Mouse (Mus musculus): ENCODE measurements around the gene 4930435E12Rik. TPM values are rescaled to one million over a fixed set of nuclear protein-coding genes. Genes with fewer than 3 reads are reported as not detected.

4930435E12Rik gene
- total RNA-seq, 1 experiment: 0.22 TPM

- Histone ChIP-seq H3K27ac (ENCODE audit: insufficient read depth, low read depth, low read length, poor library complexity, severe bottlenecking) (no peak overlapping the region), H3K9me3 (ENCODE audit: control insufficient read depth, insufficient read depth, low read depth, low read length) (no peaks in the 10 kb centered on the region), H3K9ac (ENCODE audit: insufficient read depth, low read depth, low read length, poor library complexity, severe bottlenecking) (no peak overlapping the region), H3K4me1 (ENCODE audit: control insufficient read depth in 2 of 2, insufficient read depth in 2 of 2, low read length in 2 of 2, poor library complexity in 1 of 2) (peaks cover 0 to 1% of the 10 kb centered on the region in 2 experiments; a peak in 1 of 4 replicates), H3K4me3 (ENCODE audit: insufficient read depth in 1 of 2, low read depth in 1 of 2, low read length in 2 of 2, poor library complexity in 1 of 2, severe bottlenecking in 1 of 2) (no peak overlapping the region), H3K36me3 (ENCODE audit: control insufficient read depth, insufficient read depth, low read length, poor library complexity, severe bottlenecking) (no peaks in the 10 kb centered on the region)
- DNase-seq (ENCODE audit: low read depth, low spot score): no peak
- TF ChIP-seq ZC3H11A (IDR thresholded peaks at IDR 0.05; ENCODE audit: borderline replicate concordance, low read depth, low read length): no peak
- no peak for TF ChIP-seq ZNF384 (IDR thresholded peaks at IDR 0.05; ENCODE audit: low read depth, low read length)
- TF ChIP-seq MAFK (IDR thresholded peaks at IDR 0.05; ENCODE audit: insufficient read depth, low read depth, low read length): no peak
- no peak for TF ChIP-seq CHD2 (IDR thresholded peaks at IDR 0.05; ENCODE audit: low read depth, low read length)
- no peak for TF ChIP-seq HCFC1 (IDR thresholded peaks at IDR 0.05; ENCODE audit: borderline replicate concordance, insufficient read depth, low read length)
- in situ Hi-C loops (cut with MboI; ENCODE audit: low sequenced_read_pairs in 2 of 2, unreplicated experiment in 2 of 2): no loop called here
Measured at GRCm38 (mm10) chr16:38798957-38799450, 29.5 kb downstream of the 4930435E12Rik start.

GRCm38 (mm10) chr16:38793120-38793519, 35.4 kb downstream of the 4930435E12Rik start:
- no peak for DNase-seq (ENCODE audit: low read depth, low spot score)
- in situ Hi-C loops (cut with MboI; ENCODE audit: low sequenced_read_pairs in 2 of 2, unreplicated experiment in 2 of 2): no loop called here

GRCm38 (mm10) chr16:38789966-38790365, 38.6 kb downstream of the 4930435E12Rik start:
- DNase-seq (ENCODE audit: low read depth, low spot score): no peak
- Histone ChIP-seq H3K36me3 (ENCODE audit: control insufficient read depth, insufficient read depth, low read length, poor library complexity, severe bottlenecking) (no peaks in the 10 kb centered on the region), H3K9me3 (ENCODE audit: control insufficient read depth, insufficient read depth, low read depth, low read length) (no peaks in the 10 kb centered on the region), H3K4me3 (ENCODE audit: insufficient read depth in 1 of 2, low read depth in 1 of 2, low read length in 2 of 2, poor library complexity in 1 of 2, severe bottlenecking in 1 of 2) (no peak overlapping the region), H3K27ac (ENCODE audit: insufficient read depth, low read depth, low read length, poor library complexity, severe bottlenecking) (no peak overlapping the region), H3K4me1 (ENCODE audit: control insufficient read depth in 2 of 2, insufficient read depth in 2 of 2, low read length in 2 of 2, poor library complexity in 1 of 2) (no peaks in the 10 kb centered on the region), H3K9ac (ENCODE audit: insufficient read depth, low read depth, low read length, poor library complexity, severe bottlenecking) (no peak overlapping the region)
- in situ Hi-C loops (cut with MboI; ENCODE audit: low sequenced_read_pairs in 2 of 2, unreplicated experiment in 2 of 2): no loop called here
- no peak for TF ChIP-seq ZC3H11A (IDR thresholded peaks at IDR 0.05; ENCODE audit: borderline replicate concordance, low read depth, low read length)
- TF ChIP-seq CHD2 (IDR thresholded peaks at IDR 0.05; ENCODE audit: low read depth, low read length): no peak
- TF ChIP-seq HCFC1 (IDR thresholded peaks at IDR 0.05; ENCODE audit: borderline replicate concordance, insufficient read depth, low read length): no peak
- TF ChIP-seq ZNF384 (IDR thresholded peaks at IDR 0.05; ENCODE audit: low read depth, low read length): no peak
- no peak for TF ChIP-seq MAFK (IDR thresholded peaks at IDR 0.05; ENCODE audit: insufficient read depth, low read depth, low read length)

More at GRCm38 (mm10) chr16:38793120-38793519, 35.4 kb downstream of the 4930435E12Rik start:
- H3K36me3 ChIP-seq (ENCODE audit: control insufficient read depth, insufficient read depth, low read length, poor library complexity, severe bottlenecking): no peaks in the 10 kb centered on the region
- H3K4me3 ChIP-seq (ENCODE audit: insufficient read depth in 1 of 2, low read depth in 1 of 2, low read length in 2 of 2, poor library complexity in 1 of 2, severe bottlenecking in 1 of 2): no peak overlapping the region
- H3K27ac ChIP-seq (ENCODE audit: insufficient read depth, low read depth, low read length, poor library complexity, severe bottlenecking): no peak overlapping the region
- H3K9ac ChIP-seq (ENCODE audit: insufficient read depth, low read depth, low read length, poor library complexity, severe bottlenecking): no peak overlapping the region
- H3K9me3 ChIP-seq (ENCODE audit: control insufficient read depth, insufficient read depth, low read depth, low read length): no peaks in the 10 kb centered on the region
- H3K4me1 ChIP-seq (ENCODE audit: control insufficient read depth in 2 of 2, insufficient read depth in 2 of 2, low read length in 2 of 2, poor library complexity in 1 of 2): 0 out of 4 replicates have a peak, but pooled peaks cover 0 to under 1% of the 10 kb centered on the region in 2 experiments
- no peak for TF ChIP-seq ZC3H11A (IDR thresholded peaks at IDR 0.05; ENCODE audit: borderline replicate concordance, low read depth, low read length)
- TF ChIP-seq MAFK (IDR thresholded peaks at IDR 0.05; ENCODE audit: insufficient read depth, low read depth, low read length): no peak
- no peak for TF ChIP-seq ZNF384 (IDR thresholded peaks at IDR 0.05; ENCODE audit: low read depth, low read length)
- TF ChIP-seq HCFC1 (IDR thresholded peaks at IDR 0.05; ENCODE audit: borderline replicate concordance, insufficient read depth, low read length): no peak
- no peak for TF ChIP-seq CHD2 (IDR thresholded peaks at IDR 0.05; ENCODE audit: low read depth, low read length)

GRCm38 (mm10) chr16:38789016-38789415, 39.5 kb downstream of the 4930435E12Rik start:
- Histone ChIP-seq H3K36me3 (ENCODE audit: control insufficient read depth, insufficient read depth, low read length, poor library complexity, severe bottlenecking) (no peaks in the 10 kb centered on the region), H3K4me1 (ENCODE audit: control insufficient read depth in 2 of 2, insufficient read depth in 2 of 2, low read length in 2 of 2, poor library complexity in 1 of 2) (no peaks in the 10 kb centered on the region), H3K27ac (ENCODE audit: insufficient read depth, low read depth, low read length, poor library complexity, severe bottlenecking) (no peak overlapping the region), H3K9me3 (ENCODE audit: control insufficient read depth, insufficient read depth, low read depth, low read length) (no peaks in the 10 kb centered on the region), H3K9ac (ENCODE audit: insufficient read depth, low read depth, low read length, poor library complexity, severe bottlenecking) (no peak overlapping the region), H3K4me3 (ENCODE audit: insufficient read depth in 1 of 2, low read depth in 1 of 2, low read length in 2 of 2, poor library complexity in 1 of 2, severe bottlenecking in 1 of 2) (no peak overlapping the region)
- no peak for DNase-seq (ENCODE audit: low read depth, low spot score)
- TF ChIP-seq ZNF384 (IDR thresholded peaks at IDR 0.05; ENCODE audit: low read depth, low read length) (no peak), HCFC1 (IDR thresholded peaks at IDR 0.05; ENCODE audit: borderline replicate concordance, insufficient read depth, low read length) (no peak), MAFK (IDR thresholded peaks at IDR 0.05; ENCODE audit: insufficient read depth, low read depth, low read length) (no peak), CHD2 (IDR thresholded peaks at IDR 0.05; ENCODE audit: low read depth, low read length) (no peak), ZC3H11A (IDR thresholded peaks at IDR 0.05; ENCODE audit: borderline replicate concordance, low read depth, low read length) (no peak)
- in situ Hi-C loops (cut with MboI; ENCODE audit: low sequenced_read_pairs in 2 of 2, unreplicated experiment in 2 of 2): no loop called here

Measured in ES-E14 (cell line).